Mouse (Mus musculus): Measurements from ENCODE around the gene Stard7.
"Not testable (repeated sequence)": the region's sequence is repeated elsewhere in the genome, so short reads cannot be mapped to it uniquely, and the experiment has no call there.

Gene Stard7

GRCm38 (mm10) chr2:127269491-127270299 is at the start of gene Stard7:
Stard7 (plus strand) TSS chr2:127270218.
- DNase-seq (ENCODE audit: inconsistent ontology term): peak; percentile 94

DNA sequence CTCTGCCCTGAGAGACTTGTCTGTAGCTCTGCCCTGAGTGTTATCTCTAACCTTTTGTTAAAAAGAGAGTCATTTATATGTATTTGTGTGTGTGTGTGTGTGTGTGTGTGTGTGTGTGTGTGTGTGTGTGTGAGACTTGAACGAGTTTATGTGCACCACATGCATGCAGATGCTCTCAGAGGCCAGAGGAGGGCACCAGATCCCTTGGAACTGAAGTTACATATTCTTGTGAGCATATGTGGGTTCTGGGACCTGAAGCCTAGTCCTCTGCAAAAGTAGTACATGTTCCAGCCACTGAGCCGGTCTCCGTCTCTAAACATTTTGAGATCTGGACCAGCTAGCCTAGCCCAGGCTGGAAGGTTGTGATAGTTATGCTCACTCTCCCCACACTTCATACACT is 44.8 kb upstream of the Stard7 start:
- no peak for DNase-seq (ENCODE audit: inconsistent ontology term)

- DNase-seq (ENCODE audit: inconsistent ontology term): no peak
Measured at GRCm38 (mm10) chr2:127237897-127238610, 32.0 kb upstream of the Stard7 start.

DNA sequence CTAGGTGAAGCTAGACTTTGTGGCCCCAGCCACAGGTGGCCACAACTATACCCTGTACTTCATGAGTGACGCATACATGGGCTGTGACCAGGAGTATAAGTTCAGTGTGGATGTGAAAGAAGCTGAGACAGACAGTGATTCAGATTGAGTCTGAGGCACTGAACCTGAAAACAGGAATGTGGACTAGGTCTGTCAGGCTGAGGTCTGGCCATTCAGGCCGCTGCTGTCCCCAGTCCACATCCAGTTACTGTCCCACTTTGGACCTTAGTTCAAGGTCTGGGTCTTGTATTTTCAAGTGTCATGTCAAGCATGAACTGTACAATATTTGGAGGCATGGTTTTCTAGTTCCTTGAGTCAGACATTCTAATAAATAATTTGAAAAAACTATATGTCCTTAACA is 30.0 kb upstream of the Stard7 start:
- no peak for DNase-seq (ENCODE audit: inconsistent ontology term)

GRCm38 (mm10) chr2:127247592-127248333 is 22.3 kb upstream of the Stard7 start, which contains the start of the genes Ciao1 and Tmem127:
Ciao1 (minus strand) TSS chr2:127247816.
Tmem127 (plus strand) TSS chr2:127247908.
- DNase-seq (ENCODE audit: inconsistent ontology term): peak; percentile 99

DNA sequence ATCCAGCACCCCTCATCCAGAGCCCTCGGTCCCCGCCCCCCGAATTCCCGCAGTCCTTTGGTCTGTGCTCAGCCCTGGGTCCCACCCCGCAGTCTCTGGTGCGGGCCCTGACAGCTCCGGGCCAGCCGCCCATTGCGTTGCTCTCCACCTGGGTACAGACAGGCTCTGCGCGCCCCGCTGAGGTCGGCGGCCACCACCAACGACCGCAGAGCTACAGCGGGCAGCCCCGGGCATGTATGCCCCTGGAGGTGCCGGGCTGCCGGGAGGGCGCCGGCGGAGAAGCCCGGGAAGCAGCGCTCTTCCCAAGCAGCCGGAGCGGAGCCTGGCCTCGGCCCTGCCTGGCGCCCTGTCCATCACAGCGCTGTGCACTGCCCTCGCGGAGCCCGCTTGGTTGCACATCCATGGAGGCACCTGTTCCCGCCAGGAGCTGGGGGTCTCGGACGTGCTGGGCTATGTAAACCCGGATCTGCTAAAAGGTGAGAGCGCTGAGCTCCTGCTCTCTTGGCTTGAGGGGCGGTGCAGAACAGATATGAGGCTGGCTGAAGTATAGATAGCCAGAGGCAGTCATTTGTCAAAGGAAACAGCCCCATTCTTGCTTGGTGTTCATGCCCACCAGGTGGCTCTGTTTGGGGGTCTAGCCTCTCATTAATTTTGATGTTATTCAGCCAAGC is 21.5 kb upstream of the Stard7 start:
- DNase-seq (ENCODE audit: inconsistent ontology term): peak; percentile 74

DNA sequence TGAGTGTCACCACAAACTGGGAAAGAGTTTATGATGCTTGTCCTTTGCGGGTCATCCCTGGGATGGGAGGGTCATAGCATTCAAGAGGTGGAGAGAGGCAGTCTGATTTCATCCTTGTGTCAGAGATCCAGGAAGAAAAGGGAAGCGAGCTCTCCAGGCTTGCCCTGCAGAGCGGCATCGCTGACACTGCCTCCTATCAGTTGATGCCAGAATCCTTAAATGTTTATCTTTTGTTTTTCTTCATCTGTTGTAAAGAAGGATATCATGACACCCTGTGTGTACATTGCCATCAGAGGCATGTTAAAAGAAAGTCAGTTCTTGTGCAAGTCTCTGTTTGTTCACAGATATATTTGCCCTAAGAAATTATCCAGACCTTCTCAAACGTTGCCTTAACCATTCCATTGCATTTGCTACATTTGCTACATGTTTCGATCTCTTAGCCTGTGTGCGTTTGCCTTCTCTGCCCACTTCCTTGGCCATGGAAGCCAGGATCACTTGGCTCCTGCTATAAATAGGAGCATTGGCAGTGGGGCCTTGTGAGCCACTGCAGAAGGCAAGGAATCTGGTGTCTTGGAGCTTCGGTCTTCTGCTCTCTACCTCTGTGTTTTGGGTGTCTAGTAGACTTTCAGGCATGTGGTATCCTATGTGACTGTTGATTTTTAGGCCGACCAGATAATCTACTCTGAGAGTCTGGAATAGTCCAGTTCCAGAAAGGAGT is 19.6 kb upstream of the Stard7 start:
- no peak for DNase-seq (ENCODE audit: inconsistent ontology term)

- DNase-seq (ENCODE audit: inconsistent ontology term): no peak
Measured at GRCm38 (mm10) chr2:127251457-127251856, 18.6 kb upstream of the Stard7 start.

GRCm38 (mm10) chr2:127251880-127252527 is 18.0 kb upstream of the Stard7 start:
- DNase-seq (ENCODE audit: inconsistent ontology term): no peak

- DNase-seq (ENCODE audit: inconsistent ontology term): no peak
Measured at GRCm38 (mm10) chr2:127252787-127253186, 17.2 kb upstream of the Stard7 start.

DNA sequence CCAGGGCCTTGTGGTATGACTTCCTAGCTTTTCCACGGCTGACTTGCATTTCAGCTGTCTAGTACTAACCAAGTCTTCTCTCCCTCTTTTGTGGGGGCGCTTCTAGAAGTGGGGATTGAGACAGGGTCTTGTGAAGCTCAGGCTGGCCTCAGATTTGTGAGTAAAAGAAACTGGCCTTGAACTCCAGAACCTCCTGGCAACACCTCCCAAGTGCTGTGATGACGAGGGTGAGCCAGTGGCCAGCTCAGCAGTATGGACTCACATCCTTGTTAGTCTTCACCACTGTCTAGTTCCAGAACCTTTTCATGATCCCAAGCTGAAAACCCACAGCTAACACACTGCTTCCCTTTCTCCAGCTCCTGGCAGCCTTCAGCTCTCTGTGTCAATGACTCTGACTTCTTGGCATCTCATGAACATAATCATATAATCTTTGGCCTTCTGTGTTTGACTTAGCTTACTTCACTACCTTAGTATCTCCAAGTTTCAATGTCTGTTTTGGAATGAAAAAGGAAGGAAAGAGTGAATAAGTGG is 15.3 kb upstream of the Stard7 start:
- DNase-seq (ENCODE audit: inconsistent ontology term): no peak

DNA sequence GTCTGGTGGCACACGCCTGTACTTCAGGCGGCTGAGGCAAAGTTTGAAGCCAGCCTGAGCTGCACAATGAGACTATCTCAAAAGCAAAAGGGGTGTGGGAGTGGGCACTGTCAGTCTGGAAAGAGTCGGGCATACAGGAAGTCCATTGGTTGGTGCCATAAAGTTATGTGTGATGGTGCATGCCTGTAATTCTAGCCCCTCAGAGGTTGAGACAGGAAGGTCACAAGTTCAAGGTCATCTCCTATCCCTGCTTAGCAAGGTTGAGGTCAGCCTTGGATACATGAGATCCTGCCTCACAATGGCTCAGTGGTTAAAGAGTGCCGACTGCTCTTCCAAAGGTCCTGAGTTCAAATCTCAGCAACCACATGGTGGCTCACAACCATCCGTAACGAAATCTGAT is 14.7 kb upstream of the Stard7 start:
- no peak for DNase-seq (ENCODE audit: inconsistent ontology term)

DNA sequence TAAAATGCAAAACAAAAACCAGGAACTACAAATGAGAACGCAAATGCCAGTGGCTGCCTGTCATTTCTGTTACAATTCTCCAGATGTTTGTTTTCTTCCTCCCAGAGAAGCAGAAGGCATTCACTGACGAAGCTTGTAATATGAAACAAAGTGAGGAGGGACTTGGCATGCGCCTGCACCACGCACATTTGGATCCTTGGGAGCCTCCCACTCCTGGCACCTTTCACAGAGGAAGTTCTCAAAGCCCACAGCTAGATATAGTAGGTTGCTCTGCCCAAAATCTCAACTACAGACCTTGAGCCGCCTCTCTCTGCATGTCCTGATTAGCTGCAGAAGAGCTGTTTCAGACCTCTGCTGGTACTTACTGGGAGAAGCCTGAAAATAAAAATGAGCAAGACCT is 10.7 kb upstream of the Stard7 start:
- no peak for DNase-seq (ENCODE audit: inconsistent ontology term)

DNA sequence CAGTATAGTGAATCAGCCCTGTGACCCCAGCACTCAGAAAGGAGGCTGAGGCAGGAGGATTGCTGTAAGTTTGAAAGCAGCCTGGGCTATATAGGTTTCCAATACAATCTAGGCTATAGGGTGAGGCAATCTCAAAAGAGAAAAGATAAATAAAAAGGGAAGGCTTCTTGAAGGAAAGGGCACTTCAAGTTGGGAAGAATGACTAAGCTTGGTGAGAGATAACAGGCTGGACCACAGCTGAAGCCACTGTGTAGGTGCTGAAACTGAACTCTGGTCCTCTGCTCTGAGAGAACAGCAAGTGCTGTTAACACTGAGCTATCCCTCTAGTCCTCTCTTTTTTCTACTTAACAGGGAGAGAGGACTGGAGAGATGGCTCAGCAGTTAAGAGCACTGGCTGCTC is 7.5 kb upstream of the Stard7 start:
- no peak for DNase-seq (ENCODE audit: inconsistent ontology term)

DNA sequence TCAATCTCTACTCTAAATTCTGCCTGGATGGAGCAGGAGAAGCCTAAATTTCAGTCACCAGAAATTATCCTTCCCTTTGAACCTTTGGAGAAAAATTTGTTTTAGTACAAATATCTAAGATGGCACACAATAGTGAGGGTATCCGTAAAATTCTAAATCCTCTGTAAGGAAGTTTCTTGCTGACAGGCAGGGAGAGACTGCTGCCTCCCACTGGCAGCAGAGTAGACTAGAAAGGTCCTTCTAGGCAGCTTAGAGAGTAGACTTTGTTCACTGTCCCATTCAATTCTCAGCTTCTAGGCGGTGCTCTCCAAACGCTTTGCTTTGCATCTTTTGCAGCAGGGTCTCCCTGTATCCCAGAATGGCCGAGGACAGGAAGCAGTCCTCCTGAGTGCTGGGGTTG is 2.2 kb upstream of the Stard7 start:
- DNase-seq (ENCODE audit: inconsistent ontology term): no peak

GRCm38 (mm10) chr2:127270300-127271041 is 453 bp downstream of the Stard7 start:
- peak; percentile 91 for DNase-seq (ENCODE audit: inconsistent ontology term)

GRCm38 (mm10) chr2:127271042-127271515 is 1.1 kb downstream of the Stard7 start:
- DNase-seq (ENCODE audit: inconsistent ontology term): peak; percentile 45

- not testable (repeated sequence) for DNase-seq (ENCODE audit: inconsistent ontology term)
Measured at GRCm38 (mm10) chr2:127272049-127272448, 2.0 kb downstream of the Stard7 start.

- no peak for DNase-seq (ENCODE audit: inconsistent ontology term)
Measured at GRCm38 (mm10) chr2:127272806-127273205, 2.8 kb downstream of the Stard7 start.
